Mouse (Mus musculus) heart, embryonic 16.5 days (tissue): ENCODE results near the gene Notch1. TPM values are rescaled to one million over a fixed set of nuclear protein-coding genes. Genes with fewer than 3 reads are reported as not detected.
A peak's percentile ranks its signal among the peaks of the same experiment; 100 is the strongest.

Source experiments
- ATAC-seq: fragments of 200-750 bp; cut with Nextera tagmentation; replicated peaks from 2 replicates; pipeline ENCODE4 v1.8.0; 2017; ENCODE audit warnings: moderate number of reproducible peaks; ENCODE audit not compliant: insufficient read depth, low FRiP score; ENCODE audit errors: extremely low read depth
- H3K27ac ChIP-seq: fragments of 300-500 bp; sonication (generic); 2 replicates; pipeline ENCODE4 v1.5.1; 2014; ENCODE audit warnings: mild to moderate bottlenecking, low read length, control low read depth, moderate library complexity
- H3K27me3 ChIP-seq: fragments of 300-500 bp; sonication (generic); 2 replicates; pipeline ENCODE4 v1.6.1; 2014; ENCODE audit warnings: low read length, mixed read lengths; ENCODE audit not compliant: control insufficient read depth, insufficient read depth
- H3K36me3 ChIP-seq: fragments of 300-500 bp; sonication (generic); 2 replicates; pipeline ENCODE4 v1.6.1; 2014; ENCODE audit not compliant: control insufficient read depth, insufficient read depth
- H3K4me1 ChIP-seq: fragments of 300-500 bp; sonication (generic); 2 replicates; pipeline ENCODE4 v1.6.1; 2014; ENCODE audit warnings: low read length, mixed read lengths; ENCODE audit not compliant: control insufficient read depth, insufficient read depth
- H3K4me2 ChIP-seq: fragments of 300-500 bp; sonication (generic); 2 replicates; pipeline ENCODE4 v1.6.1; 2014; ENCODE audit warnings: low read depth, mild to moderate bottlenecking, control low read depth, low read length
- H3K4me3 ChIP-seq: fragments of 300-500 bp; sonication (generic); 2 replicates; pipeline ENCODE4 v1.5.1; 2014; ENCODE audit warnings: mild to moderate bottlenecking, control low read depth, low read length
- H3K9ac ChIP-seq: fragments of 300-500 bp; sonication (generic); 2 replicates; pipeline ENCODE4 v1.6.1; 2014; ENCODE audit warnings: low read length, control low read depth
- H3K9me3 ChIP-seq: fragments of 300-500 bp; sonication (generic); replicated peaks from 2 replicates; pipeline ENCODE4 v1.6.1; 2016; ENCODE audit warnings: low read length; ENCODE audit not compliant: control insufficient read depth
- WGBS: fragments of 180-500 bp; shearing (Covaris S2); extraction: QIAGEN DNeasy Blood & Tissue Kit; methylation state at CpG from one replicate; pipeline ENCODE4 v1.1.7; 2014; 5-methylcytosine and 5-hydroxymethylcytosine counted together
- polyA plus RNA-seq: library from polyadenylated mRNA; unstranded; fragments of >200 nt; fragmentation: Nextera tagmentation; extraction: Ambion mirVana; gene quantifications from 2 replicates; pipeline ENCODE4 v1.2.1, GENCODE M21; 2015

Notch1 gene
- polyA plus RNA-seq, 1 experiment from 2014 or later = 21.8 TPM

DNA sequence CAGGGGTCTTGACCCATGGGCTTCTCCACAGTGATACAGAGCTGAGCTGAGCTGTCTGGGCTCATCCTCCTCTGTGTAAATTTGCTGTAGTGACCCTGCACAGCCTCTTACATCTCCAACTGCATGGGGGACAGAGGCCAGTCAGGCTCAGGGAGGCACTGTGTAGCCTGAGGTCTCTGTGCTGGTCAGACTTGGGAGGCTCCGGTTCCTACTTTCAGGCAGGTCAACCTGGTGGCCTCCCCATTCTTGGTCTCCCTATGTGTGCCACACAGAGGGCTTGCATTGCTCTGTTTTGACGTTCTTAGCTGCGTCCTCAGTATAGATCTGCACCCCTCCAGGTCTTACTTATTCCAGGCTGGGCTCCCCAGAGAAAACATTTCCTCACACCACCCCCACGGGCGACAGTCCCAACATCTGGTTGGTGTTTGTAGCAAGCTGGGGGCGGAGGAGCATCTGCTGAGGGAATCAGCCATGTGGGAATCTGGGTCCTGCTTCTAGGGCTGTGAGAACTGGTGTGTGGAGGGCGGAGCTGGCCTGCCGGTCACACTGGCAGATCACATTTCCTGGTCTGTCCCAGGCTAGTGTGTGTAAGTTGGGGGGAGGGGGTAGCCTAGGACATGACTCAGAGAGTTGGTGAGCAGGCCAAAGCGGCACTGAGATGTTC lies 9.0 kb upstream of the Notch1 start:
- 28% methylated on average over 9 of the region's 9 CpGs for WGBS
- peak; percentile 81 for ATAC-seq
- Histone ChIP-seq H3K36me3 (no peaks in the 10 kb centered on the region), H3K27ac (peak overlapping the region; percentile 81), H3K4me1 (peaks cover 4% of the 10 kb centered on the region; the same call in 1 of the 2 replicates), H3K4me2 (no peak overlapping the region), H3K27me3 (no peaks in the 10 kb centered on the region), H3K4me3 (no peak overlapping the region), H3K9ac (no peak overlapping the region), H3K9me3 (peaks cover 3% of the 10 kb centered on the region; the same call in 1 of the 2 replicates)

DNA sequence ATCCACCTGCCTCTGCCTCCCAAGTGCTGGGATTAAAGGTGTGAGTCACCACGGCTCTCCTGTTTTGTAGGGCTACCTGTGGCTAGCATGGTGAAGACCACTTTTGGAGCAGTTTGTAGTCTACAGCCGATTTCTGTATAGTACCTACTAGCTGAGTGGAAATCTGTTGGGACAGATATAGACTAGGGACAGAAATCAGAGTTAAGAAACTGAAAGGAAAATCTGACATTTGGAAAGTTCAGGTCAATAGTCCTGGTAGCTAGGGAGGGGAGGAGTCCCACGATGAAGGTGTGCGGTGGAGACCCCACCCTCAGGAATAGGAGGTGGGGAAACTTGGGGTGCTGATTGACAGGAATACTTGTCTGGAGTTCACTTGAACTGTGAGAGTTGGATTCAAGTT lies 5.9 kb upstream of the Notch1 start:
- ATAC-seq = no peak

GRCm38 (mm10) chr2:26519753-26520152 lies 3.3 kb upstream of the Notch1 start:
- peaks cover 26% of the 10 kb centered on the region for H3K4me1 ChIP-seq
- WGBS = 73% methylated on average over 6 of the region's 6 CpGs

More for the DNA sequence above, 5.9 kb upstream of the Notch1 start:
- WGBS = 78% methylated on average over 4 of the region's 4 CpGs
- H3K4me2 ChIP-seq = no peak overlapping the region
- H3K27me3 ChIP-seq = no peaks in the 10 kb centered on the region
- no peak overlapping the region for H3K27ac ChIP-seq
- H3K9ac ChIP-seq = no peak overlapping the region
- H3K4me1 ChIP-seq = peaks cover 6% of the 10 kb centered on the region; the same call in 1 of the 2 replicates
- no peak overlapping the region for H3K4me3 ChIP-seq
- H3K36me3 ChIP-seq = no peaks in the 10 kb centered on the region
- peaks cover 3% of the 10 kb centered on the region; the same call in 1 of the 2 replicates for H3K9me3 ChIP-seq

DNA sequence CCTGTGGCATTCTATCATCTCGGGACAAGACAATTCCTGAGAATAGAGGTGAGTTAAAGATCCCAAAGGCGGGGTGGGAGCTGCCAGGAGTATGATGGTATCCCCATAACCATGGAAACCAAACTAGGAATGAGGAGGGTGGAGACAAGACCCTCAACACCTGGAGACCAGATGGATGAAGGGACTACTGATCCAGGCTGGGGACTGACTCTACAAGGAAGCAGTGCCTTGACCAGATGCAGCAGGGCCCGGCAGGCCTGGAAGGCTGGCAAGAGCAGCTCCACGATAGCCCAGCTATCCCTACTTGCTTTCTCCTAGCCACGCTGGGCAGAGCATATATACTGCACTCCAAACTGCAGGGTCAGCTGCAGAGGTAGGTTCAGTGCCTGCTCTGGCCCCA lies 524 bp upstream of the Notch1 start:
- Histone ChIP-seq H3K36me3 (no peaks in the 10 kb centered on the region), H3K27me3 (no peaks in the 10 kb centered on the region), H3K4me2 (peak overlapping the region; percentile 47), H3K4me1 (peaks cover 26% of the 10 kb centered on the region), H3K9me3 (peaks cover 3% of the 10 kb centered on the region; the same call in 1 of the 2 replicates), H3K9ac (peak overlapping the region; percentile 61), H3K27ac (peak overlapping the region; percentile 81; the same call in 1 of the 2 replicates), H3K4me3 (peak overlapping the region; percentile 36)
- 82% methylated on average over 5 of the region's 5 CpGs for WGBS
- ATAC-seq = no peak

More at GRCm38 (mm10) chr2:26519753-26520152, 3.3 kb upstream of the Notch1 start:
- ATAC-seq = no peak
- H3K27me3 ChIP-seq = no peaks in the 10 kb centered on the region
- no peaks in the 10 kb centered on the region for H3K36me3 ChIP-seq
- H3K4me3 ChIP-seq = no peak overlapping the region
- no peak overlapping the region for H3K27ac ChIP-seq
- peak overlapping the region; percentile 40; the same call in 1 of the 2 replicates for H3K4me2 ChIP-seq
- no peak overlapping the region for H3K9ac ChIP-seq
- peaks cover 3% of the 10 kb centered on the region; the same call in 1 of the 2 replicates for H3K9me3 ChIP-seq

- Histone ChIP-seq H3K9ac (peak overlapping the region; percentile 61), H3K4me1 (peaks cover 26% of the 10 kb centered on the region), H3K36me3 (no peaks in the 10 kb centered on the region), H3K9me3 (no peaks in the 10 kb centered on the region), H3K27ac (peak overlapping the region; percentile 81), H3K27me3 (no peaks in the 10 kb centered on the region), H3K4me2 (peak overlapping the region; percentile 47), H3K4me3 (peak overlapping the region; percentile 36)
- ATAC-seq = no peak
- 68% methylated on average over 2 of the region's 2 CpGs for WGBS
Measured at GRCm38 (mm10) chr2:26515335-26515734, 1.1 kb downstream of the Notch1 start.

GRCm38 (mm10) chr2:26513105-26513745 lies 3.2 kb downstream of the Notch1 start:
- H3K27ac ChIP-seq = peak overlapping the region; percentile 61
- WGBS = 75% methylated on average over 4 of the region's 4 CpGs

GRCm38 (mm10) chr2:26508661-26509060 lies 7.8 kb downstream of the Notch1 start:
- WGBS = 63% methylated on average over 5 of the region's 5 CpGs
- H3K27ac ChIP-seq = peak overlapping the region; percentile 87

More at GRCm38 (mm10) chr2:26513105-26513745, 3.2 kb downstream of the Notch1 start:
- H3K9ac ChIP-seq = no peak overlapping the region
- no peak overlapping the region for H3K4me3 ChIP-seq
- ATAC-seq = peak; percentile 34
- H3K36me3 ChIP-seq = no peaks in the 10 kb centered on the region
- no peak overlapping the region for H3K4me2 ChIP-seq
- H3K9me3 ChIP-seq = no peaks in the 10 kb centered on the region
- H3K4me1 ChIP-seq = peaks cover 32% of the 10 kb centered on the region
- H3K27me3 ChIP-seq = no peaks in the 10 kb centered on the region

DNA sequence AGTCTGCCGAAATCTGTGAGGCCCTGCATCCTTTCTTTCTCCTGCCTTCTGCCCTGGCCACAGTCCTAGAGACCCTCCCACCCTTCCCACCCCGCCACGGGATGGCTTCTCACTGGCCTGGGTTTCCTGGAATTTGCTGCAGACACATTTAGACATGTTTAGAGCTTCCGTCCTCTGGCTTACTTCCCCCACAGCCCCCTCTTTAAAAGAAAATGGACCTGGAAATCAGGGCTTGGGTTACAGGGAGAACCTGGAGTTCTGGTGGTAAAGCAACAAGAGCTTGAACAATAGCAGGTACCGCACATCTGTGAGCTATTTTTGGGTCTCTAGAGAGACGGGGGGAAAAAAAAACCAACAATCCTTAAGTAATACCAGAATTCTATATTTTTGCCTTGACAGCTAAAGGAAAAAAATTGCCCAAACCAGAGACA lies 8.5 kb downstream of the Notch1 start:
- H3K4me2 ChIP-seq = peak overlapping the region; percentile 43
- H3K4me1 ChIP-seq = peaks cover 38% of the 10 kb centered on the region
- no peaks in the 10 kb centered on the region for H3K27me3 ChIP-seq
- H3K9ac ChIP-seq = peak overlapping the region; percentile 41; the same call in 1 of the 2 replicates
- 11% methylated on average over 6 of the region's 6 CpGs for WGBS
- peak overlapping the region; percentile 87 for H3K27ac ChIP-seq
- no peak for ATAC-seq
- H3K36me3 ChIP-seq = no peaks in the 10 kb centered on the region
- H3K9me3 ChIP-seq = no peaks in the 10 kb centered on the region
- H3K4me3 ChIP-seq = 0 out of 2 replicates have a peak overlapping the region, but pooled peaks have one; percentile 5

More at GRCm38 (mm10) chr2:26508661-26509060, 7.8 kb downstream of the Notch1 start:
- Histone ChIP-seq H3K4me3 (no peak overlapping the region), H3K9ac (no peak overlapping the region; the same call in 1 of the 2 replicates), H3K4me2 (peak overlapping the region; percentile 43; the same call in 1 of the 2 replicates), H3K36me3 (no peaks in the 10 kb centered on the region), H3K4me1 (peaks cover 38% of the 10 kb centered on the region), H3K9me3 (no peaks in the 10 kb centered on the region), H3K27me3 (no peaks in the 10 kb centered on the region)
- ATAC-seq = no peak

DNA sequence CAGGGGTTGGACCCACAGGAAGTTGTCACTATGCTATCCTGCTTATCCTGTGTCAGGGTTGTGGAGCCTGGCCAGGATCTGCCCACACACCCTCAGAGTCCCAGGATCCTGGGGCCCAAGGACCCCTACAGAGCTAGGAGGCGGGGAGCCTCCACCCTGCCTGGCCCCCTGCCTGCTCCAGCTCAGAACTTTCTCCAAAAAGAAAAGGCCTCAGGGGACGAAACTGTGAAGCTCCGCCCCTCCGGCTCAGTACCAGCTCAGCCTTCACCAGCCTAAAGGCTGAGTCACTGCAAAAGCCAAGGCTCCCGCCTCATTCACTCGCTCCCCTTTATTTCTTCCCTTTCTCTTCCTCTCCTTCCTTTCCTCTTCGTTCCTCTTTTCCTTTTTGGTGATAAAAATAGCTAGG lies 9.0 kb downstream of the Notch1 start:
- peak; percentile 35 for ATAC-seq
- H3K9me3 ChIP-seq = no peaks in the 10 kb centered on the region
- H3K9ac ChIP-seq = peak overlapping the region; percentile 56
- 8% methylated on average over 7 of the region's 7 CpGs for WGBS
- H3K27me3 ChIP-seq = no peaks in the 10 kb centered on the region
- peak overlapping the region; percentile 13; the same call in 1 of the 2 replicates for H3K4me3 ChIP-seq
- H3K4me2 ChIP-seq = peak overlapping the region; percentile 43
- peaks cover 38% of the 10 kb centered on the region for H3K4me1 ChIP-seq
- no peaks in the 10 kb centered on the region for H3K36me3 ChIP-seq
- peak overlapping the region; percentile 87 for H3K27ac ChIP-seq
